Mouse (Mus musculus) limb, embryonic 11.5 days (tissue): ENCODE data around the gene Cwf19l2. TPM values are rescaled to one million over a fixed set of nuclear protein-coding genes. Genes with fewer than 3 reads are reported as not detected.

ENCODE experiments used
- polyA plus RNA-seq: library from polyadenylated mRNA; unstranded; fragments of >200 nt; fragmentation: Nextera tagmentation; extraction: Ambion mirVana; gene quantifications from 2 replicates; pipeline ENCODE4 v1.2.1, GENCODE M21; 2014

Cwf19l2 gene
- polyA plus RNA-seq, 1 experiment from 2014 or later: 17.0 TPM

Other genes starting within 250 kb of the Cwf19l2 start
- 31.6 and 35.9 TPM in 2 replicates for gene Alkbh8, start 68.5 kb upstream of the Cwf19l2 start, polyA plus RNA-seq
- 3.3 and 3.7 TPM in 2 replicates for gene Gucy1a2, start 129.2 kb downstream of the Cwf19l2 start, polyA plus RNA-seq